Mouse (Mus musculus) embryonic facial prominence, embryonic 15.5 days (tissue): ENCODE results near the gene Npas2. TPM values are rescaled to one million over a fixed set of nuclear protein-coding genes. Genes with fewer than 3 reads are reported as not detected.

ENCODE experiments used
- ATAC-seq: fragments of 200-750 bp; cut with Nextera tagmentation; 2 replicates; pipeline ENCODE4 v1.8.0; 2017; ENCODE audit warnings: low read depth, moderate TSS enrichment; ENCODE audit not compliant: insufficient number of reproducible peaks, low FRiP score, low TSS enrichment
- H3K27ac ChIP-seq: fragments of 300-500 bp; sonication (generic); replicated peaks from 2 replicates; pipeline ENCODE4 v1.5.1; 2015; ENCODE audit warnings: mild to moderate bottlenecking, inconsistent platforms
- H3K27me3 ChIP-seq: fragments of 300-500 bp; sonication (generic); 2 replicates; pipeline ENCODE4 v1.6.1; 2015; ENCODE audit warnings: inconsistent platforms
- H3K36me3 ChIP-seq: fragments of 300-500 bp; sonication (generic); 2 replicates; pipeline ENCODE4 v1.6.1; 2015; ENCODE audit warnings: mild to moderate bottlenecking, inconsistent platforms
- H3K4me1 ChIP-seq: fragments of 300-500 bp; sonication (generic); 2 replicates; pipeline ENCODE4 v1.6.1; 2015; ENCODE audit warnings: inconsistent platforms
- H3K4me2 ChIP-seq: fragments of 300-500 bp; sonication (generic); replicated peaks from 2 replicates; pipeline ENCODE4 v1.6.1; 2015; ENCODE audit warnings: mild to moderate bottlenecking, inconsistent platforms
- H3K4me3 ChIP-seq: fragments of 300-500 bp; sonication (generic); replicated peaks from 2 replicates; pipeline ENCODE4 v1.5.1; 2015; ENCODE audit warnings: mild to moderate bottlenecking, inconsistent platforms
- H3K9ac ChIP-seq: fragments of 300-500 bp; sonication (generic); 2 replicates; pipeline ENCODE4 v1.6.1; 2015; ENCODE audit warnings: inconsistent platforms
- H3K9me3 ChIP-seq: fragments of 300-500 bp; sonication (generic); replicated peaks from 2 replicates; pipeline ENCODE4 v1.6.1; 2016; ENCODE audit warnings: inconsistent platforms
- WGBS: fragments of 180-500 bp; shearing (Covaris S2); methylation state at CpG from one replicate; pipeline ENCODE4 v1.1.7; 2015; 5-methylcytosine and 5-hydroxymethylcytosine counted together
- polyA plus RNA-seq: library from polyadenylated mRNA; unstranded; fragments of >200 nt; fragmentation: Nextera tagmentation; extraction: Ambion mirVana; gene quantifications from 2 replicates; pipeline ENCODE4 v1.2.1, GENCODE M21; 2015

The Npas2 gene
- polyA plus RNA-seq, 1 experiment from 2014 or later: 3.3 TPM

- Histone ChIP-seq H3K4me1 (no peaks in the 10 kb centered on the region), H3K27me3 (no peaks in the 10 kb centered on the region), H3K4me3 (no peak overlapping the region), H3K27ac (no peak overlapping the region), H3K9ac (no peak overlapping the region), H3K9me3 (no peaks in the 10 kb centered on the region), H3K4me2 (no peak overlapping the region), H3K36me3 (no peaks in the 10 kb centered on the region)
- WGBS: 82% methylated on average over 3 of the region's 3 CpGs
- ATAC-seq: no peak
Measured at GRCm38 (mm10) chr1:39217584-39217983, 24.1 kb downstream of the Npas2 start.

DNA sequence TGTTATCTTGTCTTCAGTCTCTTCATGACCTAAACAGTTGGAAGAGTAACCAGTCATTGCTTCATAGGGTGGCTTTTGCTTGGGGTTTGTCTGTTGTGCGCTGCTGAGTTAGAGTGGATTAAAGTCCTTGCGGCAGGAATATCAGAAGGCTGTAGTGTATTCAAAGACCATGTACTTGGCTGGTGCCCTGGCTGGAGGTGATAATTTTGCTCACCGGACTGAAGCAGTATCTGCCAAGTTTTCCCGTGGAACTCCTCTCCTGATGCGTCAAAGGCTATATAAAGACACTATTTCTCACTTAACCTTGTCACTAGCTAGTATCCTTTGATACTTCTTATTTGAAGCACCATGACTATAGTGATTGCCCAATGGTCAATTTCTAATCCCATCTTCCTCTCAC, 34.9 kb downstream of the Npas2 start:
- H3K36me3 ChIP-seq: no peaks in the 10 kb centered on the region
- H3K4me3 ChIP-seq: no peak overlapping the region
- H3K9ac ChIP-seq: no peak overlapping the region
- WGBS: 89% methylated on average over 5 of the region's 5 CpGs
- no peak for ATAC-seq
- no peaks in the 10 kb centered on the region for H3K27me3 ChIP-seq
- no peaks in the 10 kb centered on the region for H3K4me1 ChIP-seq
- H3K9me3 ChIP-seq: no peaks in the 10 kb centered on the region
- no peak overlapping the region for H3K4me2 ChIP-seq
- H3K27ac ChIP-seq: no peak overlapping the region

GRCm38 (mm10) chr1:39230021-39230420, 36.5 kb downstream of the Npas2 start:
- Histone ChIP-seq H3K9ac (no peak overlapping the region), H3K4me1 (no peaks in the 10 kb centered on the region), H3K4me3 (no peak overlapping the region), H3K27ac (no peak overlapping the region), H3K9me3 (no peaks in the 10 kb centered on the region), H3K36me3 (no peaks in the 10 kb centered on the region), H3K4me2 (no peak overlapping the region), H3K27me3 (no peaks in the 10 kb centered on the region)
- no peak for ATAC-seq
- WGBS: 70% methylated on average over 3 of the region's 3 CpGs

- H3K36me3 ChIP-seq: no peaks in the 10 kb centered on the region
- 73% methylated on average over 11 of the region's 11 CpGs for WGBS
- no peaks in the 10 kb centered on the region for H3K9me3 ChIP-seq
- no peaks in the 10 kb centered on the region for H3K4me1 ChIP-seq
- H3K4me3 ChIP-seq: no peak overlapping the region
- H3K4me2 ChIP-seq: no peak overlapping the region
- H3K27me3 ChIP-seq: no peaks in the 10 kb centered on the region
- no peak overlapping the region for H3K9ac ChIP-seq
- no peak for ATAC-seq
- H3K27ac ChIP-seq: no peak overlapping the region
Measured at GRCm38 (mm10) chr1:39234815-39235449, 41.4 kb downstream of the Npas2 start.

GRCm38 (mm10) chr1:39237503-39238255, 44.1 kb downstream of the Npas2 start:
- H3K9ac ChIP-seq: no peak overlapping the region
- no peak overlapping the region for H3K4me3 ChIP-seq
- no peak overlapping the region for H3K4me2 ChIP-seq
- H3K27me3 ChIP-seq: no peaks in the 10 kb centered on the region
- no peaks in the 10 kb centered on the region for H3K4me1 ChIP-seq
- no peak overlapping the region; the same call in 1 of the 2 replicates for H3K27ac ChIP-seq
- WGBS: 71% methylated on average over 9 of the region's 9 CpGs
- H3K9me3 ChIP-seq: no peaks in the 10 kb centered on the region
- no peak for ATAC-seq
- H3K36me3 ChIP-seq: no peaks in the 10 kb centered on the region

GRCm38 (mm10) chr1:39240860-39241584, 47.5 kb downstream of the Npas2 start:
- H3K4me3 ChIP-seq: no peak overlapping the region
- H3K4me2 ChIP-seq: no peak overlapping the region
- H3K36me3 ChIP-seq: no peaks in the 10 kb centered on the region
- no peak overlapping the region for H3K9ac ChIP-seq
- H3K9me3 ChIP-seq: no peaks in the 10 kb centered on the region
- H3K27ac ChIP-seq: no peak overlapping the region
- WGBS: 78% methylated on average over 6 of the region's 6 CpGs
- no peak for ATAC-seq
- no peaks in the 10 kb centered on the region for H3K4me1 ChIP-seq
- no peaks in the 10 kb centered on the region for H3K27me3 ChIP-seq

DNA sequence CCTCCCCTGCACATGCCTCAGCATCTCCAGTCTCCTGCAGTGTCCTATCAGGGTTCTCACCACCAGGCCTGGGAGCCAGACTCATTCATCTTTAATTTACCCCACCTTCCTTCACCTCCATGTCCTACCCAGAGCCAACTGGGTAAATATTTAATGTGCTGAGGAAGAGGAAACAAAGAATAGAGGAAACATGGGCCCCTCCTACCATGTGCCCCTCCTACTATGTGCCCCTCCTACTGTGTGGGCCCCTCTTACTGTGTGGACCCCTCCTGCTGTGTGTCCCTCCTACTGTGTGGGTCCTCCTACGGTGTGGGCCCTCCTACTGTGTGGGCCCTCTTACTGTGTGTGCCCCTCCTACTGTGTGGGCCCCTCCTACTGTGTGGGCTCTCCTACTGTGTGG, 51.2 kb downstream of the Npas2 start:
- Histone ChIP-seq H3K4me2 (no peak overlapping the region), H3K27ac (no peak overlapping the region), H3K9ac (no peak overlapping the region), H3K9me3 (no peaks in the 10 kb centered on the region), H3K36me3 (no peaks in the 10 kb centered on the region), H3K27me3 (no peaks in the 10 kb centered on the region), H3K4me1 (no peaks in the 10 kb centered on the region), H3K4me3 (no peak overlapping the region)
- 75% methylated on average over 1 of the region's 1 CpGs for WGBS
- ATAC-seq: peak; percentile 27; the same call in 1 of the 2 replicates

DNA sequence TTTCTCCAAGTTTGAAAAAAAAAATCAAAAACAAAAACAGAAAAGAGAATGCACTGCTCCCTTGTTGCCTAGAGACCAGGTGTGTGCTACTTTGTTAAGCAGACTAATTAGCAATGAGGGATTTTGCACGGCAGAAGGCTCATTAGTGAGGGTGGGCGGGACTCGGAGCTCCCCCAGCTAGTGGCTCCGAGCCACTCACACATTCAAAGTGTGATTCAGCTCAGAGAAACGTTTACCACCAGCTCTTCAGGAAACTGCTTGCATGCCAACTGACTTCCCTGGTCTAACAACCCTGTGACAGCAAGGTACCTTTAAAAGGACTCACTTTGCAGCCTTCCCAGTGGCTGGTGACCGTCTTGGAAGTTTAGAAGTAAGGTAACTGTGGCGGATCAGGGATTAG, 58.1 kb downstream of the Npas2 start:
- Histone ChIP-seq H3K36me3 (no peaks in the 10 kb centered on the region), H3K27me3 (no peaks in the 10 kb centered on the region), H3K27ac (no peak overlapping the region), H3K4me2 (no peak overlapping the region), H3K4me1 (0 out of 2 replicates have a peak, but pooled peaks cover 2% of the 10 kb centered on the region), H3K9ac (no peak overlapping the region), H3K4me3 (no peak overlapping the region), H3K9me3 (no peaks in the 10 kb centered on the region)
- WGBS: 39% methylated on average over 7 of the region's 7 CpGs
- no peak for ATAC-seq

DNA sequence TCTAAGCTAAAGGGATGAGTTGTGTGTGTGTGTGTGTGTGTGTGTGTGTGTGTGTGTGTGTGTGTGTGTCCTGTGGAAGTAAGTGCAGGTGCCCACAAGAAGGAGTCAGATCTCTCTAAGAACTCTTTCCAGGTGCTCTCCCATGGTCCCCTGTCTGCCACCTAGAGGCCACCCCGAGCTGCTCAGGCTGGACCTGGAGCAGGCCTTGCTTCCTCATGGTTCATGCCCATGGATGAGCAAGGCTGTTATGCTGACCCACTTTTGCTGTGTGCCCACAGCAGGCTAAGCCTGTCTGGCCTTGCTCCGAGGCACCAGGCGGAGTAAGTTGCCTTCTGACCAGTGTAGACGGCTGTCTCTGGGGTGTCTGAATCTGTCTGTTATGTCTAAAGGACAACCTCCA, 60.2 kb downstream of the Npas2 start:
- no peak overlapping the region for H3K4me3 ChIP-seq
- H3K4me1 ChIP-seq: 0 out of 2 replicates have a peak, but pooled peaks cover 2% of the 10 kb centered on the region
- no peak overlapping the region for H3K27ac ChIP-seq
- WGBS: 81% methylated on average over 4 of the region's 4 CpGs
- H3K9ac ChIP-seq: no peak overlapping the region
- no peak overlapping the region for H3K4me2 ChIP-seq
- H3K36me3 ChIP-seq: no peaks in the 10 kb centered on the region
- no peak for ATAC-seq
- H3K9me3 ChIP-seq: no peaks in the 10 kb centered on the region
- H3K27me3 ChIP-seq: no peaks in the 10 kb centered on the region

DNA sequence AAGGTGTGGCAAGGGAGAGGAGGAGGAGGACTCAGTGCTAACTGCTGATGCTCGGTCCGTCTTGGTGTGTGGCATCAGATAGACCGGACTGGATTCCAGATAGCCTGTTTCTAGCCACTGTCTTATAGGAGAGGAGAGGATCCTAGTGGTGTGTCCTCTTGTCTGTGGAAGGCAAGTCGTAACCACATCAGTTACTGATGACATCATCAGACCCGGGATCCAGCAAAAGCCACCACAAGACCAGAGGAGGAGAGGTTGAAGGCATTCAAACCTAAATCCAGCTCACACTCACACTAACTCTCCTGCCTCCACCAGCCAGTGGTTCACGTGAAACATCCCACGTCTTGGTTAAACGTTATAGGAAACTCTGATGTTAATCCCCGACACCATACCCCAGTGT, 62.5 kb downstream of the Npas2 start:
- Histone ChIP-seq H3K4me2 (no peak overlapping the region), H3K9me3 (no peaks in the 10 kb centered on the region), H3K36me3 (no peaks in the 10 kb centered on the region), H3K4me3 (no peak overlapping the region), H3K27ac (no peak overlapping the region), H3K9ac (no peak overlapping the region), H3K27me3 (no peaks in the 10 kb centered on the region), H3K4me1 (no peaks in the 10 kb centered on the region)
- no peak for ATAC-seq
- WGBS: 81% methylated on average over 9 of the region's 9 CpGs

DNA sequence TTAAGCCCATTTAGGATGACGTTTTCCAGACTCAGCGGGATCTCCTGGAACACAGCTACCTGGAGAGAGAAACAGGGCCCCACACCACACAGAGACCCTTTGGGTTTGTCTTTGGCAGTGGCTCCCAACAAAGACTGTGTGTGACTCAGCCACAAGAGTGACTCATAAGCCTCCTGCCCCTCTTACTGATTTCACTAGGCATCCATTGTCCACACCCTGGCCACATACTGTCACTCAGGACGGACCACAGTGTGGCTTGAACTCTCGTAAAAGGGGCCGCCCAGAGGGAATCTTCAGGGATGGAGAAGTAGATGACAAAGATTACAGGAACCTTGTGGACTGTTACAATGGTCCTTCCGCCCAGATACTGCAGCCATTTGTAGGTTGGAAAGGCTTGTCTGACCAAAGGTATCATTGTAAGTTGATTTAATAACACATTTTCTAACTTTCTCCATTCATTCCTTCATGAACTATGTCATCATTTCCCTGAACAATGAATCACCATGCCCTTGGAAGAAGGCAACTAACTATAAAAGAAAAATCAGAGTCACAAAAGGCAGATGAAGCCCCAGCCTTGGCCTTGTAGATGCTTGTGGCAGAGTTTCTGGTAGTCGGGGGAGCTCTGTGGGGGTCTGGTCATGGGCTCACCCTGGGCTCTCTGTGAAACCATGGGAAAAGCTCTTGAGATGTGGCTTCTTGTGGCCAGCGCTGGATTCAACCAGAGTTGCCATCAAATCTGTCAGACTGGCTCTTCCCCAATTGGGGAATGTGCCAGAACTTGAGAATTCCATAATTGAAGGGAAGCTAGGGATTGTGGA, 63.2 kb downstream of the Npas2 start:
- ATAC-seq: no peak
- Histone ChIP-seq H3K27me3 (no peaks in the 10 kb centered on the region), H3K4me2 (no peak overlapping the region), H3K36me3 (no peaks in the 10 kb centered on the region), H3K4me3 (no peak overlapping the region), H3K9me3 (no peaks in the 10 kb centered on the region), H3K9ac (no peak overlapping the region), H3K4me1 (no peaks in the 10 kb centered on the region), H3K27ac (no peak overlapping the region)
- WGBS: 79% methylated on average over 8 of the region's 8 CpGs
